Mouse (Mus musculus) ES-E14 (cell line): ENCODE measurements at regions not wholly inside any gene's neighbourhood (a gene's known extent, or its start where the extent isn't known, plus 50 kb on each side); places are given as distances from the start of the nearest gene placed in this dataset.

ENCODE experiments used
- DNase-seq: peaks from one replicate; pipeline ENCODE4 v3.0.0-alpha.2; 2013; ENCODE audit warnings: low read depth, low spot score
- H3K27ac ChIP-seq: 2 replicates; pipeline ENCODE4 v1.5.1; 2012; ENCODE audit warnings: low read depth, mild to moderate bottlenecking, low read length, moderate library complexity, mixed read lengths; ENCODE audit not compliant: poor library complexity, insufficient read depth, severe bottlenecking
- H3K36me3 ChIP-seq: 2 replicates; pipeline ENCODE4 v1.6.1; 2012; ENCODE audit warnings: mild to moderate bottlenecking, low read length, moderate library complexity, mixed read lengths; ENCODE audit not compliant: control insufficient read depth, poor library complexity, insufficient read depth, severe bottlenecking
- H3K4me1 ChIP-seq, 2 experiments: fragments of 150-350 bp in 1 of 2; sonication (generic) in 1 of 2; 2 replicates each; pipeline ENCODE4 v1.6.1; 2012; ENCODE audit warnings: low read length in 2 of 2, mild to moderate bottlenecking in 1 of 2, mixed read lengths in 1 of 2; ENCODE audit not compliant: control insufficient read depth in 2 of 2, insufficient read depth in 2 of 2, poor library complexity in 1 of 2
- H3K4me3 ChIP-seq, 2 experiments: fragments of 150-350 bp in 1 of 2; sonication (generic) in 1 of 2; 2 replicates each; pipeline ENCODE4 v1.5.1; 2012; ENCODE audit warnings: low read length in 2 of 2, low read depth in 1 of 2, mild to moderate bottlenecking in 1 of 2, mixed read lengths in 1 of 2; ENCODE audit not compliant: insufficient read depth in 1 of 2, poor library complexity in 1 of 2, severe bottlenecking in 1 of 2
- H3K9ac ChIP-seq: 2 replicates; pipeline ENCODE4 v1.6.1; 2012; ENCODE audit warnings: low read depth, mild to moderate bottlenecking, low read length, mixed read lengths; ENCODE audit not compliant: poor library complexity, insufficient read depth, severe bottlenecking
- H3K9me3 ChIP-seq: fragments of 150-350 bp; sonication (generic); 2 replicates; pipeline ENCODE4 v1.6.1; 2012; ENCODE audit warnings: low read depth, mild to moderate bottlenecking, low read length; ENCODE audit not compliant: control insufficient read depth, insufficient read depth
- CHD2 ChIP-seq: IDR thresholded peaks from 2 replicates; pipeline ENCODE4 v1.6.1; 2014; ENCODE audit warnings: mild to moderate bottlenecking, low read depth, low read length, inconsistent platforms
- HCFC1 ChIP-seq: IDR thresholded peaks from 2 replicates; pipeline ENCODE4 v1.6.1; 2012; ENCODE audit warnings: low read length, inconsistent platforms, borderline replicate concordance; ENCODE audit not compliant: insufficient read depth
- MAFK ChIP-seq: IDR thresholded peaks from 2 replicates; pipeline ENCODE4 v1.6.1; 2014; ENCODE audit warnings: mild to moderate bottlenecking, low read depth, low read length, inconsistent platforms; ENCODE audit not compliant: insufficient read depth
- ZC3H11A ChIP-seq: IDR thresholded peaks from 2 replicates; pipeline ENCODE4 v1.6.1; 2012; ENCODE audit warnings: low read depth, mild to moderate bottlenecking, inconsistent platforms, low read length, borderline replicate concordance
- ZNF384 ChIP-seq: IDR thresholded peaks from 2 replicates; pipeline ENCODE4 v1.6.1; 2012; ENCODE audit warnings: low read depth, low read length, inconsistent platforms
- in situ Hi-C, 2 experiments: fragments of 600-800 bp; cut with MboI; formaldehyde crosslinking; loops; one replicate each; pipeline ENCODE4 v1.15.1; 2025; ENCODE audit warnings: low sequenced_read_pairs in 2 of 2, inconsistent platforms in 1 of 2; ENCODE audit not compliant: unreplicated experiment in 2 of 2

GRCm38 (mm10) chr8:81066765-81067164 lies 52.0 kb upstream of the Usp38 start:
- no peaks in the 10 kb centered on the region for H3K9me3 ChIP-seq
- in situ Hi-C loops = no loop called here
- no peak for DNase-seq
- no peak overlapping the region for H3K4me3 ChIP-seq
- TF ChIP-seq HCFC1 (no peak), ZC3H11A (no peak), ZNF384 (no peak), MAFK (no peak), CHD2 (no peak)
- no peak overlapping the region for H3K9ac ChIP-seq
- no peaks in the 10 kb centered on the region for H3K36me3 ChIP-seq
- H3K4me1 ChIP-seq = peaks cover 0 to 3% of the 10 kb centered on the region in 2 experiments; a peak in 1 of 4 replicates
- H3K27ac ChIP-seq = no peak overlapping the region
